Mouse (Mus musculus): ENCODE results near the gene Atp9a. TPM values are rescaled to one million over a fixed set of nuclear protein-coding genes. Genes with fewer than 3 reads are reported as not detected.

Atp9a gene
- total RNA-seq, 2 experiments from 2014 or later: 46.1 to 54.3 TPM

- intact Hi-C loops (cut with DNase I): no loop called here
- DNase-seq: no peak
Measured at GRCm38 (mm10) chr2:168654482-168654881, 87.7 kb downstream of the Atp9a start.

GRCm38 (mm10) chr2:168651757-168652156 lies 90.5 kb downstream of the Atp9a start:
- peak in 1 of 2 experiments; percentile 15 for DNase-seq

GRCm38 (mm10) chr2:168648171-168648570 lies 94.0 kb downstream of the Atp9a start:
- intact Hi-C loops (cut with DNase I): no loop called here
- DNase-seq: no peak

More at GRCm38 (mm10) chr2:168651757-168652156, 90.5 kb downstream of the Atp9a start:
- intact Hi-C loops (cut with DNase I): no loop called here

GRCm38 (mm10) chr2:168644855-168645254 lies 97.4 kb downstream of the Atp9a start:
- no peak for DNase-seq
- intact Hi-C loops (cut with DNase I): no loop called here

GRCm38 (mm10) chr2:168643524-168644177 lies 98.6 kb downstream of the Atp9a start:
- no peak for DNase-seq
- intact Hi-C loops (cut with DNase I): no loop called here

GRCm38 (mm10) chr2:168642187-168642586 lies 100.0 kb downstream of the Atp9a start:
- intact Hi-C loops (cut with DNase I): no loop called here
- DNase-seq: no peak

GRCm38 (mm10) chr2:168640460-168640859 lies 101.7 kb downstream of the Atp9a start:
- no peak for DNase-seq
- intact Hi-C loops (cut with DNase I): no loop called here

- no peak for DNase-seq
- intact Hi-C loops (cut with DNase I): no loop called here
Measured at GRCm38 (mm10) chr2:168634881-168635280, 107.3 kb downstream of the Atp9a start.

GRCm38 (mm10) chr2:168633301-168633816 lies 108.8 kb downstream of the Atp9a start:
- DNase-seq: peak in 1 of 2 experiments; percentile 13
- intact Hi-C loops (cut with DNase I): no loop called here

- intact Hi-C loops (cut with DNase I): no loop called here
- DNase-seq: no peak
Measured at GRCm38 (mm10) chr2:168632543-168632942, 109.7 kb downstream of the Atp9a start.

- intact Hi-C loops (cut with DNase I): loop anchor here (1.0 to 2.0 kb wide), 3 partner anchors 110 to 159 kb away; no protein-coding TSS in a partner anchor
- peak; percentile 87 to 91 for DNase-seq
Measured at GRCm38 (mm10) chr2:168628787-168629186, 113.4 kb downstream of the Atp9a start.

GRCm38 (mm10) chr2:168627829-168628770 lies 114.1 kb downstream of the Atp9a start:
- DNase-seq: no peak
- intact Hi-C loops (cut with DNase I): loop anchor here (1.0 to 2.0 kb wide), 2 partner anchors 109 to 155 kb away; no protein-coding TSS in a partner anchor

GRCm38 (mm10) chr2:168626385-168626784 lies 115.8 kb downstream of the Atp9a start:
- DNase-seq: no peak
- intact Hi-C loops (cut with DNase I): no loop called here

- no peak for DNase-seq
- intact Hi-C loops (cut with DNase I): no loop called here
Measured at GRCm38 (mm10) chr2:168625091-168625490, 117.1 kb downstream of the Atp9a start.

GRCm38 (mm10) chr2:168621111-168621802 lies 121.0 kb downstream of the Atp9a start:
- DNase-seq: no peak
- intact Hi-C loops (cut with DNase I): no loop called here

- intact Hi-C loops (cut with DNase I): no loop called here
- no peak for DNase-seq
Measured at GRCm38 (mm10) chr2:168618205-168618717, 123.9 kb downstream of the Atp9a start.

GRCm38 (mm10) chr2:168615160-168615559 lies 127.0 kb downstream of the Atp9a start:
- intact Hi-C loops (cut with DNase I): no loop called here
- DNase-seq: no peak

GRCm38 (mm10) chr2:168614170-168614872 lies 127.9 kb downstream of the Atp9a start:
- intact Hi-C loops (cut with DNase I): no loop called here
- DNase-seq: peak; percentile 49 to 50

GRCm38 (mm10) chr2:168613092-168613880 lies 128.9 kb downstream of the Atp9a start:
- DNase-seq: no peak
- intact Hi-C loops (cut with DNase I): no loop called here

All from heart, postnatal 36 days (tissue).